Mouse (Mus musculus): ENCODE measurements around the gene Sycp3. TPM values are rescaled to one million over a fixed set of nuclear protein-coding genes. Genes with fewer than 3 reads are reported as not detected.

Sycp3 gene
- total RNA-seq, 1 experiment from 2014 or later: not detected

Other genes starting within 250 kb of the Sycp3 start
- gene Dram1, start 80.5 kb upstream of the Sycp3 start, total RNA-seq (2017): 20.1 and 22.1 TPM in 2 replicates
- gene Gnptab, start 80.4 kb upstream of the Sycp3 start, total RNA-seq (2017): 34.7 and 35.9 TPM in 2 replicates
- 6.0 and 10.0 TPM in 2 replicates for gene Chpt1, start 44.5 kb downstream of the Sycp3 start, total RNA-seq (2017)
- gene Mybpc1, start 145.6 kb downstream of the Sycp3 start, total RNA-seq (2017): 0.12 TPM in 1 of 2 replicates, not detected in the other
- 1.7 and 1.9 TPM in 2 replicates for gene Spic, start 225.4 kb downstream of the Sycp3 start, total RNA-seq (2017)